Mouse (Mus musculus) heart, adult 18-20 months (tissue): ENCODE results near the gene Cacna1g. TPM values are rescaled to one million over a fixed set of nuclear protein-coding genes. Genes with fewer than 3 reads are reported as not detected.

Experiments
- DNase-seq, 2 experiments: peaks; one replicate each; pipeline ENCODE4 v3.0.0; 2021 to 2022; ENCODE audit warnings: mixed read lengths in 1 of 2
- total RNA-seq, 2 experiments: library from RNA; stranded (reverse); gene quantifications; 2 replicates each; pipeline ENCODE4 v1.2.3; 2021

Cacna1g gene
- total RNA-seq, 2 experiments from 2014 or later, result 8.7 to 10.1 TPM

GRCm38 (mm10) chr11:94481963-94482362, 8.0 kb upstream of the Cacna1g start:
- DNase-seq, result peak; percentile 53 to 56

GRCm38 (mm10) chr11:94480382-94480781, 6.4 kb upstream of the Cacna1g start:
- DNase-seq, result no peak

- no peak for DNase-seq
These were observed 3.7 kb upstream of the Cacna1g start for GRCm38 (mm10) chr11:94477651-94478050.

GRCm38 (mm10) chr11:94475722-94476121, 1.7 kb upstream of the Cacna1g start:
- DNase-seq, result no peak

GRCm38 (mm10) chr11:94474544-94474910, 529 bp upstream of the Cacna1g start:
- no peak for DNase-seq

- peak in 1 of 2 experiments; percentile 30 for DNase-seq
These were observed 887 bp downstream of the Cacna1g start for GRCm38 (mm10) chr11:94472916-94473706.

GRCm38 (mm10) chr11:94472585-94472915, 1.4 kb downstream of the Cacna1g start:
- no peak for DNase-seq

- DNase-seq, result no peak
These were observed 2.0 kb downstream of the Cacna1g start for GRCm38 (mm10) chr11:94471740-94472584.

GRCm38 (mm10) chr11:94470391-94470790, 3.6 kb downstream of the Cacna1g start:
- DNase-seq, result no peak

- DNase-seq, result peak in 1 of 2 experiments; percentile 29
These were observed 4.6 kb downstream of the Cacna1g start for GRCm38 (mm10) chr11:94469136-94470064.

- no peak for DNase-seq
These were observed 5.4 kb downstream of the Cacna1g start for GRCm38 (mm10) chr11:94468582-94469064.

- DNase-seq, result no peak
These were observed 7.6 kb downstream of the Cacna1g start for GRCm38 (mm10) chr11:94466333-94466855.

GRCm38 (mm10) chr11:94464170-94464569, 9.8 kb downstream of the Cacna1g start:
- DNase-seq, result no peak

GRCm38 (mm10) chr11:94461856-94462255, 12.1 kb downstream of the Cacna1g start:
- no peak for DNase-seq

- no peak for DNase-seq
These were observed 17.0 kb downstream of the Cacna1g start for GRCm38 (mm10) chr11:94457001-94457400.

- DNase-seq, result no peak
These were observed 17.7 kb downstream of the Cacna1g start for GRCm38 (mm10) chr11:94456347-94456746.

GRCm38 (mm10) chr11:94455161-94455820, 18.7 kb downstream of the Cacna1g start:
- DNase-seq, result no peak

GRCm38 (mm10) chr11:94454756-94455155, 19.2 kb downstream of the Cacna1g start:
- DNase-seq, result no peak

GRCm38 (mm10) chr11:94451091-94451773, 22.8 kb downstream of the Cacna1g start:
- DNase-seq, result peak; percentile 85 to 87

GRCm38 (mm10) chr11:94449886-94450285, 24.1 kb downstream of the Cacna1g start:
- peak; percentile 74 to 81 for DNase-seq

- no peak for DNase-seq
These were observed 24.8 kb downstream of the Cacna1g start for GRCm38 (mm10) chr11:94449239-94449638.
